Comparison of ENCODE assay signal across 24 mouse cellular contexts in genomic region chr5:33225673-33226072, GRCm38 (mm10). TPM values are rescaled to one million over a fixed set of nuclear protein-coding genes. Genes with fewer than 3 reads are reported as not detected.
"Had no signal": no experiment of that assay in that cellular context is flagged by ENCODE, and none has a peak within 500 bp of the region (broad histone marks: within the 10 kb centered on the region; RNA-seq: fewer than 3 reads in every experiment).

No protein-coding gene starts in this region.

- DNase-seq: kidney, postnatal 25 days; layer of hippocampus, adult 9-11 months; liver, postnatal 0 days; lung, postnatal 10 days; lung, postnatal 36 days; retina, postnatal 1 day; right cerebral cortex, postnatal 25 days; spleen, adult 18-20 months; thymus, postnatal 25 days had no signal

- H3K4me1 ChIP-seq: megakaryocyte, embryonic 14.5 days; midbrain, embryonic 10.5 days; midbrain, embryonic 13.5 days had no signal

- H3K27ac ChIP-seq: layer of hippocampus, adult 2 months; limb, embryonic 10.5 days; limb, embryonic 13.5 days; liver, embryonic 14.5 days; lung, embryonic 15.5 days; midbrain, embryonic 10.5 days; midbrain, embryonic 13.5 days; neural tube, embryonic 13.5 days; stomach, embryonic 15.5 days had no signal

- H3K9me3 ChIP-seq: limb, embryonic 10.5 days; limb, embryonic 13.5 days; lung, embryonic 15.5 days; megakaryocyte, embryonic 14.5 days; midbrain, embryonic 10.5 days; midbrain, embryonic 13.5 days; neural tube, embryonic 13.5 days; stomach, embryonic 15.5 days had no signal

- H3K4me2 ChIP-seq: limb, embryonic 13.5 days; liver, embryonic 11.5 days; lung, embryonic 15.5 days; midbrain, embryonic 13.5 days; neural tube, embryonic 13.5 days; stomach, embryonic 15.5 days had no signal

- ATAC-seq: liver, postnatal 0 days; midbrain, embryonic 13.5 days; midbrain, embryonic 16.5 days had no signal

- H3K27me3 ChIP-seq: limb, embryonic 13.5 days; lung, embryonic 15.5 days; midbrain, embryonic 13.5 days; neural tube, embryonic 13.5 days; stomach, embryonic 15.5 days had no signal

- H3K4me3 ChIP-seq: layer of hippocampus, adult 2 months; limb, embryonic 10.5 days; limb, embryonic 13.5 days; lung, embryonic 15.5 days; megakaryocyte, embryonic 14.5 days; midbrain, embryonic 10.5 days; midbrain, embryonic 13.5 days; myocyte; neural tube, embryonic 13.5 days; stomach, embryonic 15.5 days had no signal

- H3K36me3 ChIP-seq: limb, embryonic 10.5 days; limb, embryonic 13.5 days; lung, embryonic 15.5 days; midbrain, embryonic 10.5 days; midbrain, embryonic 13.5 days; neural tube, embryonic 13.5 days; stomach, embryonic 15.5 days had no signal

- H3K9ac ChIP-seq: limb, embryonic 13.5 days; liver, embryonic 14.5 days; liver, postnatal 0 days; lung, embryonic 15.5 days; midbrain, embryonic 13.5 days; neural tube, embryonic 13.5 days; stomach, embryonic 15.5 days had no signal

RNA-seq across cellular contexts. Expression of gene Spon2, which starts 7.4 kb away (rescaled TPM):
- total RNA-seq: monocyte, adult 5-6 weeks; neutrophil, adult 5-6 weeks had no signal
